Mouse (Mus musculus) bone marrow, adult 2 months (tissue): ENCODE data around the gene Olfr286. TPM values are rescaled to one million over a fixed set of nuclear protein-coding genes. Genes with fewer than 3 reads are reported as not detected.
A peak's percentile ranks its signal among the peaks of the same experiment; 100 is the strongest.

Source experiments
- H3K27ac ChIP-seq: fragments of 200-500 bp; 2 replicates; pipeline ENCODE4 v1.5.1; 2012; ENCODE audit warnings: low read depth, mild to moderate bottlenecking, control low read depth, inconsistent platforms, low read length; ENCODE audit not compliant: control insufficient read depth, poor library complexity, insufficient read depth
- H3K4me1 ChIP-seq: fragments of 200-500 bp; 2 replicates; pipeline ENCODE4 v1.6.1; 2011; ENCODE audit warnings: low read length; ENCODE audit not compliant: control insufficient read depth, insufficient read depth
- H3K4me3 ChIP-seq: fragments of 200-500 bp; replicated peaks from 2 replicates; pipeline ENCODE3; 2011; ENCODE audit warnings: mild to moderate bottlenecking, low read depth, low read length, control low read depth; ENCODE audit not compliant: control insufficient read depth
- CTCF ChIP-seq: fragments of 200-500 bp; IDR thresholded peaks from 2 replicates; pipeline ENCODE4 v1.5.1; 2011; ENCODE audit warnings: low read length, control low read depth; ENCODE audit not compliant: control insufficient read depth, insufficient read depth
- POLR2A ChIP-seq: fragments of 200-500 bp; IDR thresholded peaks from 2 replicates; pipeline ENCODE4 v1.6.1; 2011; ENCODE audit warnings: low read depth, mild to moderate bottlenecking, control low read depth, low read length, borderline replicate concordance; ENCODE audit not compliant: control insufficient read depth
- WGBS: fragments of 180-500 bp; shearing (Covaris S2); methylation state at CpG from one replicate; pipeline ENCODE4 v1.1.7; 2018; 5-methylcytosine and 5-hydroxymethylcytosine counted together
- polyA plus RNA-seq: library from polyadenylated mRNA; stranded (reverse); fragments of >200 nt; gene quantifications from 2 replicates; pipeline ENCODE4 v1.2.4, GENCODE M21; 2011; ENCODE audit warnings: low replicate concordance; ENCODE audit not compliant: missing spikeins, insufficient read depth, insufficient read length

Gene Olfr286
- polyA plus RNA-seq: not detected in 2 replicates

DNA sequence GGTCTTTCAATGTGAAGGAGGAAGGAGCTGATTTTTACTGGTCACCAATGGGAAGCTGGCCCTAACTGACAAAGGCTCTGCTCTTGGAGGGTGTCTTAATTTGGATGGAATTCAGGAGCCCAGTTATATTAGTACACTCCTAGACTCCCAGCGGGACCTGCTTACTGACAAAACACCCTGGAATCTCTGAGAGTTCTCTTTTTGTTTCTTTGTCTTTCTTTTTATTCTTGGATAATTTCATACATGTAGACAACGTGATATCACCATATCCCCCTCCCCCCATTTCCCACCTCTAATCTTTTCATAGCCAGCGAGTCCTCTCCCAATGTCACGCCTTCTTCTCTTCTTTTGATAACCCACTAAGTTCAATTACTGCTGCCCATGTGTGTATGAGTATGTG lies at the start of gene Olfr286:
Gene Olfr286, minus strand, starts transcription at position 101 of the 400 bp plus-strand sequence.
- H3K27ac ChIP-seq: no peak within 1 kb of the TSS
- H3K4me3 ChIP-seq: no peak within 1 kb of the TSS
- no peaks in the 10 kb centered on the region; the same call in 1 of the 2 replicates for H3K4me1 ChIP-seq
- TF ChIP-seq CTCF (no peak), POLR2A (no peak)
- 80% methylated on average over 4 of the region's 4 CpGs for WGBS

DNA sequence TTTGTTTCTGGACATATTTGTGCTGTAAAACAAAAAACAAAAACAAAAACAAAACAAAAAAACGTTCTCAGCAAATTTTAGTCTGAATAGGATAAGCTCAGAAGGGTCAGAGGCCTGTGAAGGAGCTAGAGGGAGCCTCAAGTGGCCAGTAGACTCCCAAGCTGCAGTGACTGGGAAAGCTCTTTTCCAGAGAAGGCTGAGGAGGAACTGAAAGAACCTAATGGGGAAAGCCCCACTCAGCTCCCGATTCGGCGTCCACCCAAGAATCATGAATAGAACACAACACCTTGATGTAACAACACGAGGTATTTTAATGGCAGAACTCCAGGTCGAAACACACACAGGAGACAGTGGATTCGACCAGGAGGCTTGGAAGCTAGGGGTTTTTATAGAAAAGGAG lies 23.5 kb upstream of the Olfr286 start:
- Histone ChIP-seq H3K27ac (no peak overlapping the region), H3K4me3 (no peak overlapping the region), H3K4me1 (no peaks in the 10 kb centered on the region)
- no peak for TF ChIP-seq CTCF
- TF ChIP-seq POLR2A: no peak
- WGBS: 81% methylated on average over 7 of the region's 7 CpGs

DNA sequence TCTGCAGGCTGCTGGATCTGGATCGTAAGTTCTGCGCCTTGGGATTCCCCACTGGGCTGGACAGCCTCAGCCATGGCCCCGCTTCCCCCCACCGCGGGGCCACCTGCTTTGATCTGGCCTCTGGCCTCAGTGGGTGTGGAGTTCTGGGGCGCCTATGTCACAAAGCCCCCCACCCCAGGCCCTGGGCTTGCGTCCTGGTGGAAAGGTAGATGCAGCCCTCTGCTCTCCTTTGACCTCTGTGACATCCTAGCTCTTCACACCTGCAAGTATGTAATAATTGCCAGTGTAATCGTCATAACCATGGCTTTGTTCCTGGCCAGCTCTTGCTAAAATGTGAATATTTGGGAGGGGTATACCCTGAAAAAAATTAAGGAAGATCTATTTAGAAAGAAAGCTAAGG lies 22.9 kb upstream of the Olfr286 start, which contains the start of gene H1fnt:
Gene H1fnt, minus strand, starts transcription at position 101 of the 400 bp plus-strand sequence.
- Histone ChIP-seq H3K4me1 (no peaks in the 10 kb centered on the region), H3K27ac (0 out of 2 replicates have a peak within 1 kb of the TSS, but pooled peaks have one; percentile 15), H3K4me3 (no peak within 1 kb of the TSS)
- TF ChIP-seq POLR2A (no peak), CTCF (no peak)
- WGBS: 83% methylated on average over 8 of the region's 8 CpGs

DNA sequence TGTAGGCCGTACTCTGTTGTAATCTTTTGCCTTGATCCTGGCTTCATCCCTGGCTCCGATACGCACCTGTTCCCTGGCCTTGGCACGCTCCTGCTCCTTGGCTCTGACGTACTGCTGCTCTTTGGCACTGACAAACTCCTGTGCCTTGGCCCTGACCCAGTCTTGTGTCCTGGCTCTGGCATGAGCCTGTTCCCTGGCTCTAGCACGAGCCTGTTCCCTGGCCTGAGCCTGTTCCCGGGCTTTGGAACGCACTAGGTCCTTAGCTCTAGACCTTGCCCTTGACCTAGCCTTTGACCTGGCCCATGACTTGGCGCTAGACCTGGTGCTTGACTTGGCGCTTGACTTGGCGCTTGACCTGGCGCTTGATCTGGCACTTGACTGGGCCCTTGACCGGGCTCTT lies 22.0 kb upstream of the Olfr286 start:
- 0 out of 2 replicates have a peak overlapping the region, but pooled peaks have one; percentile 15 for H3K27ac ChIP-seq
- H3K4me1 ChIP-seq: no peaks in the 10 kb centered on the region
- H3K4me3 ChIP-seq: no peak overlapping the region
- no peak for TF ChIP-seq POLR2A
- no peak for TF ChIP-seq CTCF
- WGBS: 92% methylated on average over 13 of the region's 13 CpGs

DNA sequence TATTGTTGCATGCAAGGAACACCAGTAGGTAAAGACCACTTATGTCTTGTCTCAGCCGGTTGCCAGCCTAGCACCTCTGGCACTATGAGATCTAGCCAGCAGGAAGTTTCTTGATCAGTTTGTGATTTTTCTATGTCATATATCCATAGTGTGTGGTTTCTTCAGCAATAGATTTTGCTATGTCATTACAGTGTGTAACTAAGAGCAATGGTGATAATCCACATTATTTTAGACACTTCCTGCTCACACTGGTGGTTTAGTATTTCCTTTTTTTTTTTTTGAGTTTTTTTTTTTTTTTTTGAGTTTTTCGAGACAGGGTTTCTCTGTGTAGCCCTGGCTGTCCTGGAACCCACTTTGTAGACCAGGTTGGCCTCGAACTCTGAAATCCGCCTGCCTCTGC lies 1.2 kb upstream of the Olfr286 start:
- no peak overlapping the region for H3K27ac ChIP-seq
- TF ChIP-seq POLR2A (no peak), CTCF (no peak)
- 44% methylated on average over 4 of the region's 4 CpGs for WGBS

DNA sequence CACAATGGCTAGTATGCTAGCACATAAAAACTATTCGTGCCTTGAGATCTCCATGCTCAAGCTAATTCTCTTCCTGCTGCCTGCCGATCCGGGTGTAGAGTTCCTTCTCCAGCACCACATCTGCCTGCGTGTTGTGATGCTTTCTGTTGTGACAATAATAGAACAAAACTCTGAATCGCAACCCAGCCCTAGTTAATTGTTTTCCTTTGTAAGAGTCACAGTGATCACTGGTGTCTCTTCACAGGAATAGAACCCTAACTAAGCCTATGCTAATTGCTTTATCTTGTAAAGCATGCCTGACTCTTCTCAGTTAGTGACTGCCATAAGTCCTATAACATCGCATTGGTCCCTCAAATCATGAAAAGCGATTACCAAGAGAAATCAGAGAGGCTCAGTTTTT lies 8.2 kb downstream of the Olfr286 start:
- WGBS: 67% methylated on average over 7 of the region's 7 CpGs
- Histone ChIP-seq H3K4me3 (no peak overlapping the region), H3K27ac (no peak overlapping the region), H3K4me1 (no peaks in the 10 kb centered on the region)
- TF ChIP-seq CTCF (no peak), POLR2A (no peak)

More for the DNA sequence above, 1.2 kb upstream of the Olfr286 start:
- Histone ChIP-seq H3K4me3 (no peak overlapping the region), H3K4me1 (no peaks in the 10 kb centered on the region; the same call in 1 of the 2 replicates)

DNA sequence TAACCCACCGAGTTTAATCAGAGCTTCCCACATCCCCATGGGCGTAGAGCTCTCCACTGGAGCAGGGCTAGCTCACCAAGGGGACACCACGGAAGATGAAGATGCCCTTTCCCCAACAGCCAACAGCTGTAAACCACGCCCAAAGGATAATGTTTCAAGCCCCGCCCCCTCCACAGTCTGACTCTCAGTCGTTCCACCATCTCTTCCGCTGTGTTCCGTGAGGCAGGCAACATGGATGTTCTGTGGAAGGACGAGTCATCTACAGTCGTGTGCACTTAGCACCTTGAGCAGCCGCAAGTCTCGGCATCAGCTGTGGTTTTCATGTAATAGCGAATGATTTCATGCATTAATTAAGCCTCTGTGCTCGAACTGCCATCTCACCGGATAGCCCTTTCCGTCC lies 8.6 kb downstream of the Olfr286 start:
- no peak overlapping the region for H3K4me3 ChIP-seq
- 48% methylated on average over 16 of the region's 16 CpGs for WGBS
- H3K27ac ChIP-seq: no peak overlapping the region
- TF ChIP-seq CTCF: no peak
- TF ChIP-seq POLR2A: no peak
- H3K4me1 ChIP-seq: no peaks in the 10 kb centered on the region

DNA sequence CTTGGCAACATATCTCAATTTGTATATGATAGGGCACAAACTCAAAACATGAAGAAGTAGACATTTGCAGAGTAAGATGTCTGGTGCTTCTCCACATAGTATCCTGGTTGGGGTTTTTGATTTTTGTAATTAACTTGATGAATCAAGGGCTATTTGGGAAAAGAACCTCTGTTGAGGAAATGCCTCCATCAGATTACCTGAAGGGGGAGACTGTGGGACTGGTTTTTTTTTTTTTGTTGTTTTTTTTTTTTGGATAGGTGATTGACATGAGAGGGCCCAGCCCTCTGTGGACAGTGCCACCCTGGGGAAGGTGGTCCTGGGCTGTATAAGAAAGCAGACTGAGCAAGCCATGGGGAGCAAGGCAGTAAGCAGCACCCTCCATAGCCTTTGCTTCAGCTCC lies 11.9 kb downstream of the Olfr286 start:
- Histone ChIP-seq H3K4me3 (no peak overlapping the region), H3K27ac (no peak overlapping the region), H3K4me1 (no peaks in the 10 kb centered on the region)
- TF ChIP-seq POLR2A (no peak), CTCF (no peak)

DNA sequence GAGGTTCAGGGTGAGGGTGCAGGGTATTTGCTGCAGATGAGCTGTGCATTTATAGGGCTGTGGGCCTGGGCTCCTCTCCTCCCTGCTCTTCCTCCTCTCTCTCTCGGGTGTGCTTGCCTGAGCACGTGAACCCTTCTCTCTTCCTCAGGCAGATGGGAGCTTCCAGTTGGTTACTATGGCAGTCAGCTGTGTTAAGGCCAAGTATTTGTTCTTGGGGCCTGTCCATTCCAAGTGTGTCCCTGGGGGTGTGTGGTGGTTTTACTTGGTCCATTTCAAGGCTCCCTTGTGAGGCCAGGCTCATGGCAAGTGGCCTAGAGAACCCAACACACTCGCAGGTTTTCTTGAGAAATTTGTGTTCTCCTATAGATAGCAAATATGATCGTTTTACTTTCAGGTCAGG lies 13.4 kb downstream of the Olfr286 start, which contains the start of the genes Gm44579 and Olfr287:
Gene Gm44579, minus strand, starts transcription at position 101 of the 400 bp plus-strand sequence.
Gene Olfr287, minus strand, starts transcription at position 180 of the 400 bp plus-strand sequence.
- Histone ChIP-seq H3K27ac (no peak within 1 kb of the TSS), H3K4me3 (no peak within 1 kb of the TSS), H3K4me1 (no peaks in the 10 kb centered on the region)
- 68% methylated on average over 4 of the region's 4 CpGs for WGBS
- TF ChIP-seq CTCF (no peak), POLR2A (no peak)

DNA sequence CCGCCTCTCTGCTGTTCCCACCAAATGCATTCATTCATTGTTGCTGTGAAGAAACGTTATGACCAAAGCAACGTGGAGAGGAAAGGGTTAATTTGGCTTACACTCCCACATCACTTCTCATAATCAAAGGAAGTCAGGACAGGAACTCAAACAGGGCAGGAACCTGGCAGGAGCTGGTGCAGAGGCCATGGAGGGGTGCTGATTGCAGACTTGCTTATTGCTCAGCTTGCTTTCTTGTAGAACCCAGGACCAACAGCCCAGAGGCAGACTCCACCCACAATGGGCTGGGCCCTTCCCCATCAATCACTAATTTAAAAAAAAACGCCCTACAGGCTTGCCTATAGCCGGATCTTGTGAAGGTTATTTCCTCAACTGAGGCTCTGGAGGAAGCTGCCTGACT lies 20.1 kb downstream of the Olfr286 start:
- Histone ChIP-seq H3K4me3 (no peak overlapping the region), H3K27ac (no peak overlapping the region), H3K4me1 (no peaks in the 10 kb centered on the region; the same call in 1 of the 2 replicates)
- TF ChIP-seq POLR2A (no peak), CTCF (no peak)
- WGBS: 39% methylated on average over 5 of the region's 5 CpGs
